Mouse (Mus musculus) urinary bladder, postnatal 10 days (tissue): ENCODE measurements around the gene Otud7a.
"Not testable (repeated sequence)": the region's sequence is repeated elsewhere in the genome, so short reads cannot be mapped to it uniquely, and the experiment has no call there.

ENCODE experiments used
- DNase-seq: peaks from one replicate; pipeline ENCODE4 v3.0.0; 2022; ENCODE audit warnings: low spot score

Gene Otud7a

GRCm38 (mm10) chr7:63558918-63559317 lies 114.4 kb downstream of the Otud7a start:
- no peak for DNase-seq

GRCm38 (mm10) chr7:63559679-63560078 lies 115.1 kb downstream of the Otud7a start:
- no peak for DNase-seq

- DNase-seq, result no peak
Observed at GRCm38 (mm10) chr7:63583310-63583709, 138.8 kb downstream of the Otud7a start.

GRCm38 (mm10) chr7:63586184-63586870 lies 141.8 kb downstream of the Otud7a start:
- DNase-seq, result no peak

GRCm38 (mm10) chr7:63590305-63590704 lies 145.8 kb downstream of the Otud7a start:
- no peak for DNase-seq

- DNase-seq, result no peak
Observed at GRCm38 (mm10) chr7:63591322-63591721, 146.8 kb downstream of the Otud7a start.

GRCm38 (mm10) chr7:63592061-63592460 lies 147.5 kb downstream of the Otud7a start:
- DNase-seq, result no peak

GRCm38 (mm10) chr7:63604827-63605226 lies 160.3 kb downstream of the Otud7a start:
- DNase-seq, result no peak

- DNase-seq, result no peak
Observed at GRCm38 (mm10) chr7:63617018-63617417, 172.5 kb downstream of the Otud7a start.

- DNase-seq, result no peak
Observed at GRCm38 (mm10) chr7:63620776-63621340, 176.3 kb downstream of the Otud7a start.

GRCm38 (mm10) chr7:63637651-63638050 lies 193.1 kb downstream of the Otud7a start:
- no peak for DNase-seq

GRCm38 (mm10) chr7:63644002-63644401 lies 199.5 kb downstream of the Otud7a start:
- DNase-seq, result no peak

GRCm38 (mm10) chr7:63647136-63647535 lies 202.6 kb downstream of the Otud7a start:
- no peak for DNase-seq

GRCm38 (mm10) chr7:63660261-63660660 lies 215.7 kb downstream of the Otud7a start:
- DNase-seq, result no peak

GRCm38 (mm10) chr7:63662757-63663156 lies 218.2 kb downstream of the Otud7a start:
- DNase-seq, result no peak

- no peak for DNase-seq
Observed at GRCm38 (mm10) chr7:63665496-63665895, 220.9 kb downstream of the Otud7a start.

- DNase-seq, result no peak
Observed at GRCm38 (mm10) chr7:63667986-63668741, 223.6 kb downstream of the Otud7a start.

- DNase-seq, result no peak
Observed at GRCm38 (mm10) chr7:63668951-63669350, 224.4 kb downstream of the Otud7a start.

GRCm38 (mm10) chr7:63670911-63671310 lies 226.4 kb downstream of the Otud7a start:
- DNase-seq, result not testable (repeated sequence)

GRCm38 (mm10) chr7:63671904-63672303 lies 227.4 kb downstream of the Otud7a start:
- no peak for DNase-seq

- no peak for DNase-seq
Observed at GRCm38 (mm10) chr7:63676631-63677030, 232.1 kb downstream of the Otud7a start.

- no peak for DNase-seq
Observed at GRCm38 (mm10) chr7:63677149-63677548, 232.6 kb downstream of the Otud7a start.

- DNase-seq, result no peak
Observed at GRCm38 (mm10) chr7:63687056-63687455, 242.5 kb downstream of the Otud7a start.
